Mouse (Mus musculus): ENCODE data around the gene Rplp1.

Rplp1 gene

DNA sequence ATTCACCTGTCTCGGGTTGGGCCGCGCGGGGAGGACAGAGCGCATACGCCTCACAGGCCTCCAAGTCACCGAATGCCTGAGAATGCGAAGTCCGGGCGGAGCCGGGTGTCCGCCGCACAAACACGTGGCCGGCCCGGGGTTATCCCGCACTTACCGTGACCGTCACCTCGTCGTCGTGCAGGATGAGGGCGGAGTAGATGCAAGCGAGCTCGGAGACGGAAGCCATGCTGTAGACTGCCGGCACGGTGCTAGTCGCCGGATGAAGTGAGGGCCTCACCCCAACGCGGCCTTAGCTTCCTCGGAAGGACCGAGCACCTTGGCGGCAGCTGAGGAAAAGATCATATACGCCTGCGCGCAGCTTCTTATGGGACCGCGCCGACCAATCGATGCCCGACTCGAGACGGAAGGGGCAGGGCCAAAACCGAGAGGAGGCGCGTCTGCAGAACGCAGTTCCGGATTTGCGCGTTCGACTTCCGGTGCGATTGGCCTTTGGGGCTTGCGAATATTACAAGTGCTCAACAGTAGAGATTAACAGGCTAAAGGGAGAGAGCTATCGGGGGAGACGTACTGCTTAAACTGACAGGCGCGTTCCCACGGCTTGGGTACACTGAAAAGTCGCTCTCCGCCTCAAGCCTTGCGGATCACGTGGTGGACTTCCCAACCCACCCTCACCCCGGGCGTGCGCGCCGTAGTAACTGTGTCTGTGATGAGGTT lies at the start of gene Rplp1:
TSS of gene Rplp1 (minus strand) at position 340 of the 714 bp plus-strand sequence.
- peak; percentile 97 for DNase-seq

DNA sequence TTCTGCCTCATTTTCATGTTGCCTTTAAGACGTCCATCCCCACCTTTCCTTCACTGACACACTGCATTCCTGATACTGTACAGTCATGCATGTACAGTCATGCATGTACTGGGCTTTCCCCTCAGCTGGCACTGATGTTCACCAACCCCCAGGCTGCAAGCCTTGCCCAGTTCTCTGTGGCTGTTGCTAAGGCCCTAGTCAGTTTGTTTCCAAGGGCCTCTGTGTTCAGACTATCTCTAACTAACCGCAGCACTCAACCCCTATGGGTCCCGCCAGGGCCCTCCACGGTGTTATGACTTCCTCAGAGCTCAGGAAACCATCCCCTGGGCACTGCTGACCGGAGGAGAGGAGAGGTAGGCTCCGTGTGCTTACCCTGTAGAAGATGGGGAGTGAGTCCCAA lies 49.0 kb upstream of the Rplp1 start:
- DNase-seq, result no peak

DNA sequence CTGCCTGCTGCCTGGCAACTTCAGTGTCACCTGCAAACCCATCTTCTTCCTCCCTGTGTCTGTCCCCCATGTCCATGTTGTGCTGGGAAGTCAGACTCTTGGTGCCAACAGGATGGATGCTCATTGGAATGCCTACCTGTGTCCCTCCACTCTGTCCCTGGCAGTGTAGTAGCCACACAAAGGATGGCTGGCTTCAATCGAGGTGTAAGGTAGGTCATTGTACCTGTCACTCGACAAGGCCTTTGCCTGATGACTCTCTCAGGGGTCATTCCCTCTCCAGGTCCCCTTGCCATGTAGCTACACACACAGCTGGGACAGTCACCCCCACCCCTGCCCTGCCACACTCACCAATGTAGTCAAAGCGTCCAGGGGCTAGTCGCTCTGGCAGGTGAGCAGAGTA lies 46.8 kb upstream of the Rplp1 start:
- DNase-seq, result no peak

DNA sequence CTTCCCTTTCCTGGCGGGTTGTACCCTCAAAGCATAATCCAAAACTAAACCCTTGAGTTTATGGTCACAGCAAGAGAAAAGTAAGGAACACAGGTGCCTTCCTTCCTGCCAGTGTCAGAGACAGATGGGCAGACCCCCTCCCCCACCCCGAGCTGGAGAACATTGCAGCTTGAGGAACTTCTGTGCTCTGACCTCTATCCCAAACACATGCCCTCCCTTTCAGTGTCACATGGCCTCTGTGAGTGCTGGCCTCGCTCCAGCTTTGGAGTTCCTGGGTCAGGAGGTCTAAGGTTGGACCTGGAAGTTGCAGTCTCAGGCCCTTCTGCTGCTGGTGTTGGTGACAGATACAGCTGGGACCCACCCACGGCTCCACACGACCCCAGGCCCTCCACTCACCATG lies 46.4 kb upstream of the Rplp1 start:
- no peak for DNase-seq

DNA sequence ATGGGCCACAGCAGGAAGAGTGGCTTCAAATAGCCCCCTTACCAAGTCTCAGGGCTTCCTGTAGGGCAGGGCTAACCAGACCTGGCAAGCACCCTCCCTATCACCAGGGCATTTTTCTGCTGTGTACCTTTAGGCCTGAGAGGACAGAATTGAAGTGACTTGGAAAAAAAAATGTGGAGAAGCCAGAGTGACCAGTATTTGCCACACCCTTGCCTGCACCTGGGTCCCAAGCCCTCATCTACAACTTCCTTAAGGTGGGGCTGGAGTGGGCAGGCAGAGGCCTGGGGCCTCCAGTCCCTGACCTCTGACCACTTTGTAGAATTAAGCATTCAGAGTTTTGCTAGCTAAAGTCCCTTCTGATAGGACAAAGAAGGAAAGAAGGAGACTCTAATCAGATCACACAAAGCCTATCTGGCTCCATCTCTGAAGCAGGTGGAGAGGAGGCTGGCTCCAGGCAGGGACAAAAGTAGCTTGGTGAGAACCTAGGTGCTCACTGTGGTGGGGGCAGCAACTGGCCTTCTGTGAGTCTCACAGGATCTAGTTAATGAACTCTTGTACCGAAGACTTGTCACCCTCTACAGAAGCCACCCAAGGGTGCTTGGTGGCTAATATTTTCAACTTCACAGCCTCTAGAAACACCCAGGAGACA lies 45.7 kb upstream of the Rplp1 start:
- no peak for DNase-seq

DNA sequence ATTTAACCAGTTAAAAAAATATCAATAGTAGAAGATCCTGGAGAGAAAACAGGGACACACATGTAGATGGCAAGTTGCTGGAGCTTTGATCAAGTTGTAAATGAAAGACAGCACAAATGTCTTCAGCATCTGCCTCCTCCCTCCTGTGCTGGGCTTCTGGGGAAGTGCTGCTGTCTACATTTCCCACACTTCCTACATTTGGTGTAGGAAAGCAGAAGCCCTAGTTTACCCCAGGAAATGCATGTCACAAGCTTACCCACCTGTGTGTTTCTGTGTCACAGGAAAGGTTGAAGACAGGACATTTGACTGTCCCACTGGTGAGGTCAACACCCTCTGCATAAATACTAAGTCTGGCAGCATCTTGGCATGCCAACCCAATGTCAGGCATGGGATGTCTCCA lies 40.4 kb upstream of the Rplp1 start:
- no peak for DNase-seq

DNA sequence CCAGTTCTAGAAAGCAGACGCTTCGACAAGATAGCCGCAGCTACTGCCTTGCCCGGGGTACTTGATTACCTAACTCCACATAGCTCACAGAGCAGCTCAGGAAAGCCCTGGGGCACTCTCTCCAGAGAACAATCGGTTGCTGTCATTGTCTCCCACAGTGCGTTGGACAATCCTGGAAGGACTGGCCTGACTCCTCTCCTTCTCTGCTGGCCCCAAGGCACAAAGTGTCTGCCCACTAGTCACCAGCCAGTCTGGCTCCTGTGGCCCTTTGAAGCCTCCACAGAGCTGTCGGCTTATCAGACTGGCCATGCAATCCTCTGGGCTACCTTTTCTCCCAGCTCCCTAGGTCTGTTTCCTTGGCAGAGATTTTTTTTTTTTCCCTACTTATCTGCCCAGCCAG lies 37.9 kb upstream of the Rplp1 start:
- DNase-seq, result no peak

DNA sequence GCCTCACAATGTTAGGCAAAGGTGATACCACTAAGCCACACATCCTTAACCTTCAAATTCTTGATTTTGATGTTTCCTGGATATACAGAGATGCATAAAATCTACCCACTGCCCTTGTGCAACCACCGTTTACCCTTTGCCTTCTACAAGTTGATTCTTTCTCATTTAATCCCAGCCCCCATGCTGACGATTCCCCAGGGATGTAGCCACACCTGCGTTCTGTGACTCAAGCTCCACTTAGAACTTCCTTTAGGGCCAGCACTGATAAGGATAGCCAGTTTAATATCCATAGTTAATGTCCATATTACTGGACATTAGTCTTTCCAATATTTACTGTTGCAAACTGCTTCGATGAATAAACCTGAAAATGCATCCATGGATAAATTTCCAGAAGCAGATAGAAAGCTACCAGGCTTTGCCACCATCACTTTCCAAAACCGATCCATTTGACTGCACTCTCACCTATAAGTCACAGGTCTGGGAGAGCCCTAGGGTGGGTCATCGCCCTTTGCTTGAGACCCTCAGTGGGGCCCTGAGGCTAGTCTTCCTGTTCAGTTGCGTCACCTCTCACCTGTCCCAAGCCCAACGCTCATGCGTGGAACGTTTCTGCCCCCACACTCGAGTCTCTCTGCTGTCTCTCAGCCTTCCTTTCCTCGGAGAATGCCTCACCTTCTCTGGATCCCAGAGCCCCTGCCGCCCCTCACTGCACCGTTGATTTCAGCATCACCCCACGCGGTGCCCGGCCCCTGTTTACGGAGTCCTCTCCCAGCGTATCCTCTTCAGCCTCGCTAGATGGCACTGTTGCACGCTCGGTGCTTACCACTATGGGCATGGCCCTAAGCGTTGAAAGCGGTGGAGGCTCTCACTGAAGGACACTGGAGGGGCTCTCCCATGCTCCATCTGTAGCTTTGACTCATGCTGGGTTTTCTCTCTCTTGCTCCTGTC lies 33.3 kb upstream of the Rplp1 start:
- DNase-seq, result peak; percentile 63

DNA sequence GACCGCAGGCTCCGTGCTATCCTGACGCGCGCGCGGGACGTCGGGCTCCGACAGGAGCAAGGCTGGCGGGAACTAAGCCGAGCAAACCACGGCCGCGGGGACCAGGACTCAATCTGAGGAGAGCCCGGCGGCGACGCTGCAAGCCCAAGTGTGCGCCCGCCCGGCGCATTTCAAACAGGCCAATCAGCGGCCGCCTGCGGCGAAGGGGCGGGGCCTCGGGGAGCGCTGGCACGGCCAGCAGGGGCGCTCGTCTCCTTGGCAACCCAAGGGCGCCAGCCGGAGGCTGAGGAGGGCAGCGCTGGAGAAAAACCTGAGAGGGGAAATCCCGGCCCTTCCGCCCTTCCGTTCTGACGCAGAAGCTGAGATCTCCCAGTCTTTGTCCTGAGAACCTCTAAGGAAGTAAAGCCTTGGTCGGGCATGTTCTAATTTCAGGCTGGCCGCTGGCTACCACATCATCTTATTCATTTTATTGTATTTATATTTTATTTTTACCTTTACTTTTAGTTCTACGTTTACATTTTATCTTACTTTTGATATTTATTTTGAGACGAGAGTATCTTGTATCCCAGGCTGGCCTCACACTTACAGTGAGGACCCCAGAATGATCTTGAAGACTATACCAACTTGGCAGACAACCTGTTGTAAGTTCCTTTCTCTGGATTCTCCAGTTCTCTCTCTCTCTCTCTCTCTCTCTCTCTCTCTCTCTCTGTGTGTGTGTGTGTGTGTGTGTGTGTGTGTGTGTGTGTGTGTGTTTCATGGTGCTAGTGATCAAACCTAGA lies 32.5 kb upstream of the Rplp1 start, which contains the start of gene Kif23:
TSS of gene Kif23 (minus strand) at position 152 of the 779 bp plus-strand sequence.
- peak; percentile 91 for DNase-seq

DNA sequence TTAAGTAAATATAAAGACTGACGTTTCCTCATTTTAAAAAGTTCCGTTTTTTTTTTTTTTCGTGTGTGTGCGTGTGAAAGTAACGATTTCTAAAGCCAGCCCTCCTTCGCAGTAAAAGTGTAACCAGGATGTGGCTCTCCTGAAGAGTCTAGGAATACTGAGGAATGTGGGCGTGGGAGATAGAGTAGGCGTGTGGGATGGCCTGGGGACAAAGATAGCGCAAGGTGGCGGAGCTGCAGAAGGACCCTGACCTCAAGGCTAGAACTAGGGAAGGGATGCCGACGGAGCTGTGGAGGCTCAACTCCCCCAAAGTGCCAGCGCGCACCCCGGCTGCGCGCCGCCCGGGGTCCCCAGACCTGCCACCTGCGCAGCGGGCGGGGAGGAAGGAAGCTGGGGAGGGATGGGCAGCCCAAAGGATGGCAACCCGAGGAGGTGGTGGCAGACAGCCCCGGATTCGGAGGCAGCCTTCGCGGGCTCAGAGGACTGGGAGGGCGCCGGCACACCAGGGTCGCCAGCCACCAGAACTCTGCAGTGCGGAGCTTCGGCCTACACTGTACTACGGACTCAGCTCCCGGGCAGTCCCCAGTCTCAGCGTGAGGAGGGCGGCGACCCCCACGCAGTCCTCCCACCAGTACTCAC lies 31.8 kb upstream of the Rplp1 start:
- no peak for DNase-seq

DNA sequence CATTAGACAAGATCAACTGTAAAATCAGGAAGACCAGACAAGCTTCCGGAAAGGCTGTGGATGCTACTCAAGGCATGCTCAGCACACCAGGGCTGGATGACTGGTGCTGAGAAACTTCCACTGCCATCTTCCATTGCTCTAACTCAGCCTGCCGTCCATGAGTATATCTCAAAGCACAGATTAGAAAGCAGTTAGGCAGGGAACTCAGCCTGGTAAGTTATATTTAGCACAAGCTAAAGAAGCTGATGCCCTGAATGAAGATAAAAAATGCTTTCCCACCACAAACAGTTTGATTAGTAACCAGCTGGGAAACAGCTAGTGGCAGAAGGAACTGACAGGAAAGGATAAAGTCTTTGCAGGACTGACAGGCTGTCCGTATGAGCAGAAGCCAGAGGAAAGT lies 26.7 kb upstream of the Rplp1 start:
- no peak for DNase-seq

DNA sequence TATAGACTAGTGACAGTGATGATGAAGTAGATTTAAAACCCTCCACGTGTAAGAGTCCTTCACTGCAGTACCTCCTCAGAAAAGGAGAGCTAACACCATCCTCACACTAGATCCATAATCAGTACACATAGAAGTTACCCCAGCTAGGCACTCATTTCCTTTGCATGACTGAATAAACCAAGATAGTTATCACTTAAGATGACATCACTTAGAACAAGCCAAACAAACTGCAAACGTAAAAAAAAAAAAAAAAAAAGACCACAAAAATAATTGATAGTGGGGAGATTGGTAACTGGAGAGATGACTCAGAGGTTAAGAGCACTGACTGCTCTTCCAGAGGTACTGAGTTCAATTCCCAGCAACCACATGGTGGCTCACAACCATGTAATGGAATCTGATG lies 19.0 kb upstream of the Rplp1 start:
- DNase-seq, result no peak

DNA sequence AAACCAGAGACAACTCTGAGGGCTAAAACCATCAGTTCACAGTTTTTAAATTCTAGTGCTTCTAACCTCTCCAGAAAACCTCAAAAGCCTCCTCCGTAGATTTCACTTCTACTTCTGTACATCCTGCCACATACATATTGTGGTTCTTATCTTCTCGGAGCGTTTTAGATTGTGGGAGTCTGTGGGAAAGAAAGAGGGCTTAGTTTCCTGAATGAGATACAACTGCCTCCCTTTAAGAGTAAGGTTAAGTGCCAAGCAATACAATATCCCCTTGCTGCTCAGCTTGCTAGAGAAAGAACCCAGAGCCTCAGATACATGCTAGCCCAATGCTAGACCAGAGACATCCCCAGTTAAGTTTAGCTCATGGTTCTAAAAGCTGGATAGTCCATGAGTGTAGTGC lies 17.7 kb upstream of the Rplp1 start:
- no peak for DNase-seq

DNA sequence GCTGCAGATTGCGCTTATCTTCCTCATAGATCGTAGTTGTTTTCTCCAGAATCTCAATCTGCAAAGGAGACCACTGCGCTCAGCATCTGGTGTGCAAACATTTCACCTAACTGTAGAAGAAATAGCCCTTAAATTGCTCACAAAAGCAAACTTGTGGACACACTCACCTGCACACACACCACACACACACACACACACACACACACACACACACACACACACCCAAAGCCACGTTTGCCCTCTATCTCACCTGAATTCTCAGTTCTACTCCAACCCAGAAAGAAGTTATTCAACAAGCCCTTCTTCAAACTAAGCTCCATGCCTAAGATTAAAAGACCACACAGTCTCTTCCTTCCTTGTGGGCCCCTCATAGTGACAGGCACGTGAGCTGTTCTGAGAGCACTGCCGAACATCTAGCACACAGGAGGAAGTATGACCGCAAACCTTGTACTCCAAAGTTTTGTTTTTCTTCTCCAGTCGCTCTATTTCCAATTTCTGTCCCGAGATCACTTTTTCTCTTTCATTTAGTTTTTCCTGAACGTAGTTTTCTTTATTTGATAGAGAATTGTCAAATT lies 10.8 kb upstream of the Rplp1 start:
- no peak for DNase-seq

DNA sequence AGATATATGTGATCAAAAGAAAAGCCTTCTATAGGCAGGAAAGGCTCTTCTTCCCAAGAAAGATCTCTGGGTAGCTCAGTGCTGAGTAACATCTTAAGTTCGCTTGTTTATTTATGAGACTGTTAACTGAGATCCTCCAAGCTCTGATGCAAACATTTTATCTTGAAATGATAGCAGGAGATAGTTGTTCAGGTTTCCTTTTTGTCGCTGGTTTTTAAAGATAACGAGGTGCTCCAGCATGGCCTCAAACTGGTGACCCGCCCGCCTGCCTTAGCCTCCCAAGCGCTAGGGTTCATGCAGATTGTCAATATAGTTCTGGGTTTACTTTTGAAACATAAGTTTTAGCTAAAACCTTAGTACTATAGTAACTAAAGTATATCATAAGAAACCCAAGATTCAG lies 6.0 kb upstream of the Rplp1 start:
- no peak for DNase-seq

DNA sequence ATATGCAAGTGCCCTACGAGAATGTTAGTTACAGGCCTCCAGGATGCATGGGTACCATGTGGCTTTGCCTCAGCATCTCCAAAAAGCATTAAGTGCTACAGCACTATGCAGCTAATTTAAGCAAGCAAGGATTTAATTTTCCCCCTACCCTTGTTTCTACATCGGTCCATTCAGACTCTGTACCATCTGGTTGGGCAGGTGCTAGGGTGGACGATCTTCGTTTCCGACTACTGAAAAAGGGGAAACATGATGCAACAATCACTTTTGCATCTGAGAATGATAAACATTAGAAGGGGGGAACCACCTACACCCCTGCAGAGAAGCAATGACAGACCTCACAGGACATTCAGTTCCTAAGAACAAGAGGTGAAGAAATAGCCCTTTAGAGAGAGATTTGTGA lies 5.1 kb upstream of the Rplp1 start:
- DNase-seq, result no peak

DNA sequence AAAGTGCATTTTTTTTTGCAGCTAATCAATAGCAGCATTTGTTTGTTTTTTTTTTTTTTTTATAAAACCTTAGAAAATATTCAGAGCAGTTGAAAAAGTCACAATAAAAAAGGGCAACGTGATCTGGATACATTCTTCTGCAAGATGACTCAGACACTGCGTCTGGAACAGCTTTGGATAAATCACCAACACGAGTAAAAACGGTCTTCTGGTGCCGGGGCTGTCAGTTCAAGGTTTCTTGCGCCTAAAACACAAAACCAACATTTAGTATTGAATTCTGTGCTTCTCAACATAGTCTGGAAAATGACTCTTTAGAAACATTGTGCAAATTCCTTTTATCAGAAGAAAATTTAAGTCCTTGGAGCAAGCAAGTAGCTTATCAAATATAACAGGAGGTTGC lies 3.1 kb upstream of the Rplp1 start:
- no peak for DNase-seq

DNA sequence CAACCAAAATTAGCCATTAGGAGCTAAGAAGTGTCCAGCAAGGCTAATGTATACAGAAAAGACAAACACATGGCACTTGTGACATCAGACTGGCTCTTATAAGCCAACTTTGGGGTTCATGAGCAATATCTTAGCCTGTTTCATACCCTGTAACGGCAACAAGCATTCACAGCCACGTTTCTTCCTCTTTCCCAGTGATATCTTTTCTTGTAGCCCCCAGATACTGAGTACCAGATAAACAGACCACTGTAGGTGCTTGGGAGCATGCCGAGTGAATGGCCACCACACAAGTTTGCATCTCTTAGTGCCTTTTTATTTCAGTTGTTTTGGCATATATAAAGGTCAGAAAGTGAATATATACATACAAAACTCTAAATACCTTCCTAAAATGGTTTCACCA lies 2.6 kb upstream of the Rplp1 start:
- no peak for DNase-seq

DNA sequence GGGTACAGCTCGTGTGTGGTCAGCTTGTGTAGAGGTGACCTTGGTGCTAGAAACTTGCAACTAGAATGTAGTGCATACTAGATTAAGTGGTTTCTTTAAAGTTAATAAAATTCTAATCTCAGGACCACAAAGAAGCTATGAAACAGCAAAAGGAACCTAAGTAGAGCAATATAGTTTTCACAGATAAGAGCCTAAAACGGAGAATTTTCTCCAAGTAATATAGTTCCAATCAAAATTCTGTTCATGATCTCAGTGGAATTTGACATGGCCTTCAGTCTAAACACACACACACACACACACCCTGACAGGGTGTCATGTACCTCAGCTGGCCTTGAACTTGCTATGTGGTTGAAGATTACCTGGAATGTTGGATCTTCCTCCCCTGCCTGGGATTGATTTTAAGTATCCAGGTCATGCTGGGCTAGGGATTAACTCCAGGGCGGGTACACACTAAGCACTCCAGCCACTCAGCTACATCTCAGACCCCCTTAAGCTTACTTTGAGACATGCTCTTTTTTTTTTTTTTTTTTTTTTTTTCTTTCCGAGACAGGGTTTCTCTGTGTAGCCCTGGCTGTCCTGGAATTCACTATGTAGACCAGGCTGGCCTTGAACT lies 1.2 kb upstream of the Rplp1 start:
- no peak for DNase-seq

DNA sequence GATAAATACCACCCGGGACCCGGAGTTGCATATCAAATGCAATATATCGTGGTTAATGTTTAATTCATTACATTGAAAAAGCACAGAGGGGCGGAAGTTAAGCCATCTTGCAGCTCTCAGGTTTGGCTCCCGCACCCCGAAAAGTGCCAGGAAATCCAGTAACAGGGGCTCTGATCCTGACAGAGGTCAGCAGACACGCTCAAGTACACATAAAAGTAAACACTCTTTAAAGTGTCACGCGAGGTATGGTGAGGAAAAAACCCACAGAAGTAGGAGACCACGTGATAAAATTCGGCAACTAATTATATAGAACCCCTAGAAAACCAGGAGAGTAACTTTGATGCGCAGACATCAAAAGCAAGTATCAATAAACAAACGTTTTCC lies 567 bp upstream of the Rplp1 start:
- no peak for DNase-seq

DNA sequence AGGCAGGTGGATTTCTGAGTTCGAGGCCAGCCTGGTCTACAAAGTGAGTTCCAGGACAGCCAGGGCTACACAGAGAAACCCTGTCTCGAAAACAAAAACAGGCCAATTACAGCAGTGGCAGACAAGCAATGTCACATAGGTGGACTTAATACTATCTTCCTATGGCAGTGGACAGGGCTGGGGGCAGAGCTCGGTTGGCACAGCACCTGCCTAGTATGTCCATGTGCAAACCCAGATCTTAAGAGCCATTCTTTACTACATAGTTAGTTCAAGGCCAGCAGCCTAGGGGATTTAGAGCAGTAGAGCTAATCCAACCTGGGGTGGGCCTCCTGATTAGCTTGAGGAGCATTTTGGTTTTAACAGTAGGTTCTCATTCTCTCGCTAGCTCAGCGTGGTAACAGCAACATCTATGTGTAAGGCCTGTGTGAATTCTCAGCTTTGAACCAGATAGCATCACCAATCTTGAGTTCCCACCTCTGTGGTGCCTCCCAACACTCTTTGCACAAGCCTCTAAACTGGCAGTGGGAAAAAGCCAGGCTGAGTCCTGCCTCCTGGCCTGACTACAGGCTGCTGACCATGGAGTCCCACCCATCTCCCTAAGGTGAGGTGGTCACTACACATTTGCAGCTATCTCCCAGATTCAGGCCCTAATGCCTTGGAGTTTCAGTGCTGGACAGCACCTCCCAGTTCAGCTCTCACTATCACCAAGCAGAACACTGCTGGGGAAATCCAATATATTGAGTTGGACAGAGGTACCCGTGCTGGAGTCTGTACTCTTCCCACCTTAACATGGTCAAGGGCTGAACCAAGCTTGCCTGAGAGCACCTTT lies 2.8 kb downstream of the Rplp1 start:
- DNase-seq, result no peak

Measured in cerebellum, adult 9-11 months (tissue).